Mouse (Mus musculus) testis, adult 2 months (tissue): Measurements from ENCODE around the gene Asns.

Experiments used
- CTCF ChIP-seq: fragments of 200-500 bp; IDR thresholded peaks from 2 replicates; pipeline ENCODE4 v1.5.1; 2012; ENCODE audit warnings: low read depth, mild to moderate bottlenecking, inconsistent platforms, low read length, moderate library complexity; ENCODE audit not compliant: control insufficient read depth, insufficient read depth, insufficient replicate concordance
- POLR2A ChIP-seq: fragments of 200-500 bp; IDR thresholded peaks from 2 replicates; pipeline ENCODE4 v1.6.1; 2012; ENCODE audit warnings: low read depth, mild to moderate bottlenecking, inconsistent platforms, low read length, moderate library complexity; ENCODE audit not compliant: control insufficient read depth

DNA sequence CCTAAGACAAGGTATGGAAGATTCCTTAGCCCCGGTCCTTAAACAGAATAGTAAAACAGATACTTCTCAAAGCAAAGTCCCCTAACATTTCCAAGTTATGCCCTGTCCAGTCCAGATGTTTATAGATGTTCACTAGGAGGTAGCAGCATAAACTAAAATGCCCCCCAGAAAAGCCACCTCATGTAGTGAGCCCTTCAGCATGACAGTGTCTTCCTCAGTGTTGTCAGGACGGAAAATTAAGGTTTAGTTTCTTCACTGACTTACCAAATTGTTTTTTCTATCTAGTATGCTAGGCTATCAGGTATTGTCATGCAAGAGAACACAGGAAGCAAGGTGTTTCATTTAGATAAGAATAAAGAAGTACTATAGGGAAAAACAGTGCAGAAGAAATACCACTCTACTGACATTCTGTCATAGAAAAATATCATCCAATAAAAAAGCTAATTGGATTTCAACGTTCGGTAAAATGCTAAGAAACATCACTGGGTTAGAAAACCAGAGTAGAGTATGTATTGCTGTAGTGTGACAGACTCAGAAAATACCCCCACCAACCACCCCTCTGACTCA, 4.1 kb upstream of the Asns start:
- TF ChIP-seq POLR2A: no peak
- TF ChIP-seq CTCF: no peak
